Comparison of ENCODE assay signal across 14 mouse cellular contexts in the genomic region with DNA sequence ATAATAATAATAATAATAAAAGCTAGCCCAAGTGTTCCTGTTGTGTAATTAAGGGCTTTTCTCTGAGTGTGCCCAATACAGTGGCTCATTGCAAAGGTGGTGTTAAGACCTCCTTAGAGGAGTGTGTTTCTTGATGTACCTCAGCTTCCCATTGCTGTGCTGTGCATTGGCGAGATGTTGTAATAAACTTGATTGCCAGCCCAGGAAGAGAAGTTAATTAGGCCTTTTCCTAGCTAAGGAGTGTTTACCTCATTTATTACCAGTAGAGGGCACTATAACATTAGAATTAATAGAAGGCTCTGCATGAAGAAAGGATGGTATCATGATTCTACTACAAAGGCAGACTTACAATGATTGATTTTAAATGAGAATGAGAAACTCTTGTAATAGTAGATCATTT. TPM values are rescaled to one million over a fixed set of nuclear protein-coding genes. Genes with fewer than 3 reads are reported as not detected.
DNase-seq lines count a peak whose midpoint lies in the region; ATAC-seq and TF ChIP-seq lines count a peak whose summit lies in the region.
"Had no signal": no experiment of that assay in that cellular context is flagged by ENCODE, and none has a peak within 500 bp of the region (broad histone marks: within the 10 kb centered on the region; RNA-seq: fewer than 3 reads in every experiment).

No protein-coding gene starts in this region.

- no peaks in the 10 kb centered on the region for H3K4me1 ChIP-seq in liver, adult 2 months (ENCODE audit: control insufficient read depth, insufficient read depth, low read length)
- H3K4me1 ChIP-seq in liver, embryonic 12.5 days, result no peaks in the 10 kb centered on the region
- no peaks in the 10 kb centered on the region for H3K4me1 ChIP-seq in forebrain, embryonic 14.5 days (ENCODE audit: control insufficient read depth, insufficient read depth, low read length)
- H3K4me1 ChIP-seq: embryonic facial prominence, embryonic 15.5 days; stomach, embryonic 15.5 days had no signal

- no peak overlapping the region for H3K9ac ChIP-seq in liver, adult 2 months (ENCODE audit: low read depth, low read length)
- H3K9ac ChIP-seq in liver, embryonic 12.5 days, result no peak overlapping the region
- H3K9ac ChIP-seq in forebrain, embryonic 14.5 days (ENCODE audit: low read length), result no peak overlapping the region
- H3K9ac ChIP-seq: embryonic facial prominence, embryonic 15.5 days; stomach, embryonic 15.5 days had no signal

- no peak overlapping the region for H3K4me2 ChIP-seq in liver, embryonic 12.5 days
- H3K4me2 ChIP-seq in forebrain, embryonic 14.5 days (ENCODE audit: low read length), result no peak overlapping the region
- H3K4me2 ChIP-seq: embryonic facial prominence, embryonic 15.5 days; stomach, embryonic 15.5 days had no signal

- no peaks in the 10 kb centered on the region for H3K27me3 ChIP-seq in liver, adult 2 months (ENCODE audit: control insufficient read depth, insufficient read depth, low read length)
- no peaks in the 10 kb centered on the region for H3K27me3 ChIP-seq in liver, embryonic 12.5 days (replicated peaks)
- H3K27me3 ChIP-seq in forebrain, embryonic 14.5 days (replicated peaks; ENCODE audit: control insufficient read depth, insufficient read depth, low read length), result no peaks in the 10 kb centered on the region
- H3K27me3 ChIP-seq: embryonic facial prominence, embryonic 15.5 days; stomach, embryonic 15.5 days had no signal

- 0% methylated on average over 1 of the region's 1 CpGs for WGBS in liver, adult 2 months
- WGBS in liver, embryonic 12.5 days (ENCODE audit: insufficient replicate concordance), result 5% methylated on average over 1 of the region's 1 CpGs
- 20% methylated on average over 1 of the region's 1 CpGs for WGBS in forebrain, embryonic 14.5 days

- H3K27ac ChIP-seq in liver, adult 2 months (replicated peaks; ENCODE audit: insufficient read depth, low read depth, low read length), result no peak overlapping the region
- no peak overlapping the region for H3K27ac ChIP-seq in liver, embryonic 12.5 days
- H3K27ac ChIP-seq in forebrain, embryonic 14.5 days (ENCODE audit: low read depth, low read length), result no peak overlapping the region
- H3K27ac ChIP-seq: embryonic facial prominence, embryonic 15.5 days; stomach, embryonic 15.5 days had no signal

- peak; percentile 55 for DNase-seq in cerebellum, adult 9-10 months
- no peak for DNase-seq in cerebellum, postnatal 36 days
- peak; percentile 14 for DNase-seq in liver, adult 2 months (ENCODE audit: extremely low read depth, low read depth, low spot score)
- DNase-seq in forebrain, embryonic 14.5 days (ENCODE audit: low spot score), result peak; percentile 83
- peak; percentile 30 for DNase-seq in retina, adult 2 months (ENCODE audit: low read depth, low spot score)
- no peak for DNase-seq in layer of hippocampus, adult 9-11 months
- DNase-seq in ovary, postnatal 14 days (ENCODE audit: low spot score), result no peak
- DNase-seq: B cell, adult 2 months; heart, postnatal 36 days; left cerebral cortex, postnatal 4 days had no signal

- H3K79me2 ChIP-seq in liver, adult 2 months (ENCODE audit: control insufficient read depth, insufficient read depth, low read length), result no peaks in the 10 kb centered on the region

- no peak overlapping the region for H3K4me3 ChIP-seq in liver, adult 2 months (ENCODE audit: insufficient read depth, low read depth, low read length)
- no peak overlapping the region for H3K4me3 ChIP-seq in liver, embryonic 12.5 days
- H3K4me3 ChIP-seq in forebrain, embryonic 14.5 days (ENCODE audit: low read depth, low read length), result no peak overlapping the region
- H3K4me3 ChIP-seq: embryonic facial prominence, embryonic 15.5 days; stomach, embryonic 15.5 days had no signal

- no peak for TF ChIP-seq POLR2A in liver, adult 2 months (IDR thresholded peaks at IDR 0.05; ENCODE audit: extremely low read depth, insufficient read depth, low read length)

- no peak for ATAC-seq in liver, embryonic 12.5 days
- ATAC-seq in forebrain, embryonic 14.5 days, result peak; percentile 67

- peak; percentile 30; the same call in 1 of the 2 replicates for TF ChIP-seq CTCF in liver, adult 2 months (IDR thresholded peaks at IDR 0.05; ENCODE audit: low read depth, low read length)

- no peaks in the 10 kb centered on the region for H3K9me3 ChIP-seq in liver, embryonic 12.5 days (replicated peaks)
- H3K9me3 ChIP-seq in forebrain, embryonic 14.5 days (replicated peaks; ENCODE audit: control insufficient read depth, low read length), result no peaks in the 10 kb centered on the region
- H3K9me3 ChIP-seq: embryonic facial prominence, embryonic 15.5 days; stomach, embryonic 15.5 days had no signal

- H3K36me3 ChIP-seq in liver, adult 2 months (ENCODE audit: control insufficient read depth, insufficient read depth, low read length), result no peaks in the 10 kb centered on the region
- no peaks in the 10 kb centered on the region for H3K36me3 ChIP-seq in liver, embryonic 12.5 days
- no peaks in the 10 kb centered on the region for H3K36me3 ChIP-seq in forebrain, embryonic 14.5 days (ENCODE audit: control insufficient read depth, insufficient read depth, low read length)
- H3K36me3 ChIP-seq: embryonic facial prominence, embryonic 15.5 days; stomach, embryonic 15.5 days had no signal

RNA-seq across cellular contexts. Expression of a gene that starts 57.9 kb away (rescaled TPM):
- total RNA-seq in liver, adult 2 months (2014; rRNA removed), result not detected in 2 replicates
- not detected in 2 replicates for polyA plus RNA-seq in liver, adult 2 months (2012; rRNA removed)
- polyA plus RNA-seq in liver, embryonic 12.5 days (2016; fragmentation: Nextera tagmentation; extraction: Ambion mirVana), result not detected in 2 replicates
- polyA plus RNA-seq in forebrain, embryonic 14.5 days (2014; fragmentation: Nextera tagmentation; extraction: Ambion mirVana), result not detected in 2 replicates
- total RNA-seq: adrenal gland, postnatal 4 days; heart, postnatal 36 days; left cerebral cortex, postnatal 4 days had no signal
- polyA plus RNA-seq: embryonic facial prominence, embryonic 15.5 days; stomach, embryonic 15.5 days had no signal

Comparison
In these comparisons a context has a peak if more than half of its experiments do, and no peak if none do; other contexts are left out.
1. DNase-seq: peak in cerebellum, adult 9-10 months (single experiment), liver, adult 2 months (single experiment), forebrain, embryonic 14.5 days (single experiment) and retina, adult 2 months (single experiment); none in cerebellum, postnatal 36 days (0 of 2), layer of hippocampus, adult 9-11 months (single experiment) and ovary, postnatal 14 days (single experiment).